Mouse (Mus musculus): ENCODE data around the gene Med20. TPM values are rescaled to one million over a fixed set of nuclear protein-coding genes. Genes with fewer than 3 reads are reported as not detected.

Med20 gene
- polyA plus RNA-seq (2012), result 4.4 and 4.6 TPM in 2 replicates

DNA sequence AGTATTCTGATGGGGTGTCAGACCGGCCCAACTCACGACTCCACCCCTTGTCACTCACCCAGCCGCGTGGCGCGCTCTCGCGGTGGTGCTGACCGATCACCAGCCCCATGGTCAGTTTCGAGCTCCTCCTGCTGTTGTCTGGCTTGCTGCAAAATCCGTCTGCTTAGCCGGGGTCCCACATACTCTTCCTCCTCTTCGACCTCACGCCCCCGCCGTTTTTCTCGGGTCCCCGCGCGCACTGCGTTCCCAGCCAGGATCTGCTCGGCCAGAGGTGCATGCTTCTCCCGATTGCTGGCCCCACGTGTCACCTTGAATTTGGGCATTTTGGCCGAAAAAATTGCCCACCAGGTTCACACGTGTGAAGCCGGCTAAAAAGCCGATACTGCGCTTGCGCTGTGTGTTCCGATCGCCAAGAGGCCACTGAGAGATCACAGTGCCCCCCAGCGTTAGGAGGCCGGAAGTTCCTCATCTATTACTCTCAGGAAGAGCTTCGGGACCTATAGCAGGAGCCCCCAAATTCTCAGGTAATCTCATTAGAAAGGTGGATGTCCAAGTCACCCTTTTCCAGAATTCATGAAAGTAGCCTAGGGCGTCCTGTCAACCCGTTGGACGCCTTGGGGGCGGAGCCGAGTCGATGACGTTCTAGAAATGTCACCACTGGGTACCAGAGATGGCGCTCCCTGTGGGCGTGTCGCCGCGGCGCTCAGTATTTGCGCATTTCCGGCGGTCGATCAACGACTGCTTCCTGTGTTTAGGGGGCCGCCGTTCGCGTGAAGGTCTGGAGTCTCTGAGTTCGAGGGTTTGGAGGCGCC is at the start of gene Med20, which contains the start of the genes Bysl and Gm20517:
Gene Med20, plus strand, starts transcription at position 734 of the 812 bp plus-strand sequence.
Gene Bysl, minus strand, starts transcription at position 644 of the 812 bp plus-strand sequence.
Gene Gm20517, plus strand, starts transcription at position 741 of the 812 bp plus-strand sequence.

DNA sequence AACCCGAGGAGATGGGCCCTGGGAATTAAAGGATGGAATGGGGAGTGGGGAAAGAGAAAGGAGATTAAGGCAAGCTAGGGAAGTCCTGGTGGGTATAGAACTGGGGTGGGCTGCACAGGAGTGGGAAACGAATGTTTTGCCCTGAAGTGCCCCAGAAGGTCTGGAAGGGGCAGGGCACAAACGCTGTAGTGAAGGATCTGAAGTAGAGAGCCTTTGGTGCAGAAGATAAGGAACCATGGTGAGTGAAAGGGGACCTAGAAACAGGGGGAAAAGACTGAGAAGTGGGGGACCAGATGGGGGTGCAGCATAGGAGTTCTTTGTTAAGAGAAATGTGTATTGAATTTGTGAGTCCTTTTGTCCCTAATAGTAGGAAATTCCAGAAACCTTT is 19.3 kb downstream of the Med20 start, which contains the start of gene Usp49:
Gene Usp49, plus strand, starts transcription at position 13 of the 388 bp plus-strand sequence.

Other genes starting within 250 kb of the Med20 start
- gene Mrps10, start 242.7 kb upstream of the Med20 start, polyA plus RNA-seq (2012), result 30.4 and 30.5 TPM in 2 replicates
- 0.86 and 1.9 TPM in 2 replicates for gene Guca1b, start 226.2 kb upstream of the Med20 start, polyA plus RNA-seq (2012)
- gene Guca1a, start 211.0 kb upstream of the Med20 start, polyA plus RNA-seq (2012), result 15.7 and 18.2 TPM in 2 replicates
- gene AI661453, start 175.0 kb upstream of the Med20 start, polyA plus RNA-seq (2012), result 7.4 and 7.5 TPM in 2 replicates
- 0.17 and 0.33 TPM in 2 replicates for gene 1700001C19Rik, start 174.2 kb upstream of the Med20 start, polyA plus RNA-seq (2012)
- gene Taf8, start 109.3 kb upstream of the Med20 start, polyA plus RNA-seq (2012), result 22.9 and 25.8 TPM in 2 replicates
- 344 and 360 TPM in 2 replicates for gene Ccnd3, start 106.5 kb upstream of the Med20 start, polyA plus RNA-seq (2012)
- gene Bysl, start 90 bp upstream of the Med20 start, polyA plus RNA-seq (2012), result 39.7 and 42.3 TPM in 2 replicates
- gene Gm20517, start within 50 bp of the Med20 start, polyA plus RNA-seq (2012), result 0.06 TPM in 1 of 2 replicates, not detected in the other
- 12.5 and 13.5 TPM in 2 replicates for gene Usp49, start 19.1 kb downstream of the Med20 start, polyA plus RNA-seq (2012)
- 265 and 272 TPM in 2 replicates for gene Tomm6, start 76.8 kb downstream of the Med20 start, polyA plus RNA-seq (2012)
- gene Frs3, start 77.4 kb downstream of the Med20 start, polyA plus RNA-seq (2012), result 3.2 and 4.0 TPM in 2 replicates
- gene Gm21981, start 82.9 kb downstream of the Med20 start, polyA plus RNA-seq (2012), result 0.04 and 0.32 TPM in 2 replicates
- gene Prickle4, start 83.2 kb downstream of the Med20 start, polyA plus RNA-seq (2012), result 5.1 and 5.2 TPM in 2 replicates
- not detected in 2 replicates for gene Pgc, start 115.3 kb downstream of the Med20 start, polyA plus RNA-seq (2012)
- gene Tfeb, start 125.4 kb downstream of the Med20 start, polyA plus RNA-seq (2012), result 47.8 and 63.1 TPM in 2 replicates
- 36.8 and 50.0 TPM in 2 replicates for gene Mdfi, start 223.1 kb downstream of the Med20 start, polyA plus RNA-seq (2012)